In genomic region chr3:138513243-138513642, GRCm38 (mm10) we compare ENCODE assay signal across 13 mouse cellular contexts. TPM values are rescaled to one million over a fixed set of nuclear protein-coding genes. Genes with fewer than 3 reads are reported as not detected.
DNase-seq lines count a peak whose midpoint lies in the region; ATAC-seq and TF ChIP-seq lines count a peak whose summit lies in the region.
"Had no signal": no experiment of that assay in that cellular context is flagged by ENCODE, and none has a peak within 500 bp of the region (broad histone marks: within the 10 kb centered on the region; RNA-seq: fewer than 3 reads in every experiment).

No protein-coding gene starts in this region.

- peak overlapping the region; percentile 38 for H3K4me2 ChIP-seq in kidney, embryonic 14.5 days (replicated peaks; ENCODE audit: low read depth, low read length)
- H3K4me2 ChIP-seq in midbrain, embryonic 11.5 days = peak overlapping the region; percentile 22; the same call in 1 of the 2 replicates

- TF ChIP-seq POLR2A in cerebellum, adult 2 months (IDR thresholded peaks at IDR 0.05; ENCODE audit: borderline replicate concordance, insufficient read depth, low read length) = no peak

- no peak overlapping the region for H3K4me3 ChIP-seq in kidney, embryonic 14.5 days (ENCODE audit: low read length)
- no peak overlapping the region for H3K4me3 ChIP-seq in midbrain, embryonic 11.5 days (ENCODE audit: low read depth, low read length)
- H3K4me3 ChIP-seq in cerebellum, adult 2 months (replicated peaks; ENCODE audit: insufficient read depth, low read depth, low read length) = no peak overlapping the region

- DNase-seq in kidney, adult 9 months = peak; percentile 17
- DNase-seq in kidney, adult 18-20 months = no peak
- peak; percentile 88 for DNase-seq in midbrain, embryonic 11.5 days (ENCODE audit: low spot score, missing footprints)
- DNase-seq in retina, postnatal 1 day = peak; percentile 60
- no peak for DNase-seq in gastrocnemius, postnatal 36 days
- no peak for DNase-seq in cerebellum, adult 2 months
- DNase-seq in spleen, postnatal 36 days (ENCODE audit: low spot score in 2 of 2) = no peak
- DNase-seq: cerebellum, postnatal 10 days; gastrocnemius, postnatal 25 days; heart, postnatal 10 days had no signal

- WGBS in kidney, embryonic 14.5 days = 27% methylated on average over 12 of the region's 12 CpGs
- WGBS in midbrain, embryonic 11.5 days = 41% methylated on average over 12 of the region's 12 CpGs
- 69% methylated on average over 12 of the region's 12 CpGs for WGBS in cerebellum, adult 2 months

- no peaks in the 10 kb centered on the region for H3K9me3 ChIP-seq in kidney, embryonic 14.5 days (ENCODE audit: control insufficient read depth, low read length)
- H3K9me3 ChIP-seq in midbrain, embryonic 11.5 days (ENCODE audit: control insufficient read depth, low read length) = no peaks in the 10 kb centered on the region

- ATAC-seq in kidney, embryonic 14.5 days (ENCODE audit: low FRiP score, low TSS enrichment) = peak; percentile 53; the same call in 1 of the 2 replicates
- ATAC-seq in midbrain, embryonic 11.5 days (ENCODE audit: low FRiP score) = no peak
- ATAC-seq: Patski had no signal

- no peaks in the 10 kb centered on the region for H3K27me3 ChIP-seq in kidney, embryonic 14.5 days (ENCODE audit: control insufficient read depth, insufficient read depth, low read length)
- H3K27me3 ChIP-seq in midbrain, embryonic 11.5 days (ENCODE audit: control insufficient read depth, insufficient read depth, low read length) = no peaks in the 10 kb centered on the region
- no peaks in the 10 kb centered on the region for H3K27me3 ChIP-seq in cerebellum, adult 2 months (ENCODE audit: control insufficient read depth, insufficient read depth, low read length)
- H3K27me3 ChIP-seq: Patski had no signal

- H3K9ac ChIP-seq in kidney, embryonic 14.5 days (ENCODE audit: low read depth, low read length) = no peak overlapping the region
- H3K9ac ChIP-seq in midbrain, embryonic 11.5 days (ENCODE audit: low read length) = no peak overlapping the region
- H3K9ac ChIP-seq: liver, embryonic 14.5 days had no signal

- no peak overlapping the region for H3K27ac ChIP-seq in kidney, embryonic 14.5 days (ENCODE audit: low read depth, low read length)
- H3K27ac ChIP-seq in midbrain, embryonic 11.5 days (ENCODE audit: low read depth, low read length) = no peak overlapping the region
- H3K27ac ChIP-seq in cerebellum, adult 2 months (ENCODE audit: insufficient read depth, low read length) = no peak overlapping the region
- H3K27ac ChIP-seq: liver, embryonic 14.5 days had no signal

- peaks cover 5% of the 10 kb centered on the region; the same call in 1 of the 2 replicates for H3K4me1 ChIP-seq in kidney, embryonic 14.5 days (ENCODE audit: control insufficient read depth, insufficient read depth, low read length)
- peaks cover 15% of the 10 kb centered on the region for H3K4me1 ChIP-seq in midbrain, embryonic 11.5 days (ENCODE audit: control insufficient read depth, insufficient read depth, low read length)
- no peaks in the 10 kb centered on the region for H3K4me1 ChIP-seq in cerebellum, adult 2 months (ENCODE audit: control insufficient read depth, insufficient read depth, low read length)

- no peak for TF ChIP-seq CTCF in cerebellum, adult 2 months (IDR thresholded peaks at IDR 0.05; ENCODE audit: borderline replicate concordance, insufficient read depth, low read depth, low read length)

- intact Hi-C loops in gastrocnemius, postnatal 36 days (cut with DNase I) = no loop called here

- H3K36me3 ChIP-seq in kidney, embryonic 14.5 days (ENCODE audit: control insufficient read depth, insufficient read depth, low read length) = no peaks in the 10 kb centered on the region
- H3K36me3 ChIP-seq in midbrain, embryonic 11.5 days (ENCODE audit: control insufficient read depth, insufficient read depth, low read length) = no peaks in the 10 kb centered on the region

RNA-seq across cellular contexts. Expression of gene Eif4e, which starts 12.7 kb away (rescaled TPM):
- polyA plus RNA-seq in kidney, embryonic 14.5 days (2014; fragmentation: Nextera tagmentation; extraction: Ambion mirVana) = 417 and 426 TPM in 2 replicates
- polyA plus RNA-seq in midbrain, embryonic 11.5 days (2014; fragmentation: Nextera tagmentation; extraction: Ambion mirVana) = 493 and 516 TPM in 2 replicates
- 100 to 1,000 TPM; 121 TPM for total RNA-seq in gastrocnemius, postnatal 36 days (2021)
- 137 and 138 TPM in 2 replicates for polyA plus RNA-seq in cerebellum, adult 2 months (2012; rRNA removed)

RNA-seq across cellular contexts. Expression of gene Metap1, which starts 23.9 kb away (rescaled TPM):
- 35.3 and 54.0 TPM in 2 replicates for polyA plus RNA-seq in kidney, embryonic 14.5 days (2014; fragmentation: Nextera tagmentation; extraction: Ambion mirVana)
- polyA plus RNA-seq in midbrain, embryonic 11.5 days (2014; fragmentation: Nextera tagmentation; extraction: Ambion mirVana) = 49.2 and 53.7 TPM in 2 replicates
- 10 to 100 TPM; 43.6 to 44.5 TPM for total RNA-seq in gastrocnemius, postnatal 36 days (2021)
- 43.1 and 45.3 TPM in 2 replicates for polyA plus RNA-seq in cerebellum, adult 2 months (2012; rRNA removed)

Comparison
In these comparisons a context has a peak if more than half of its experiments do, and no peak if none do; other contexts are left out.
1. DNase-seq: peak in kidney, adult 9 months (single experiment), midbrain, embryonic 11.5 days (single experiment) and retina, postnatal 1 day (single experiment); none in kidney, adult 18-20 months (single experiment), gastrocnemius, postnatal 36 days (0 of 2), cerebellum, adult 2 months (0 of 2) and spleen, postnatal 36 days (0 of 2).